Mouse (Mus musculus) thymus, adult 2 months (tissue): ENCODE data around the gene Ltbp1. TPM values are rescaled to one million over a fixed set of nuclear protein-coding genes. Genes with fewer than 3 reads are reported as not detected.

ENCODE experiments used
- DNase-seq: peaks from one replicate; pipeline ENCODE4 v3.0.0; 2021
- H3K27ac ChIP-seq: fragments of 200-500 bp; 2 replicates; pipeline ENCODE4 v1.5.1; 2012; ENCODE audit warnings: low read length, control low read depth; ENCODE audit not compliant: control insufficient read depth, insufficient read depth
- H3K27me3 ChIP-seq: fragments of 200-500 bp; 2 replicates; pipeline ENCODE4 v1.6.1; 2012; ENCODE audit warnings: mild to moderate bottlenecking, low read length, moderate library complexity, mixed read lengths; ENCODE audit not compliant: control insufficient read depth, insufficient read depth
- H3K36me3 ChIP-seq: fragments of 200-500 bp; 2 replicates; pipeline ENCODE4 v1.6.1; 2012; ENCODE audit warnings: mild to moderate bottlenecking, low read length, moderate library complexity; ENCODE audit not compliant: control insufficient read depth, insufficient read depth
- H3K4me1 ChIP-seq: fragments of 200-500 bp; replicated peaks from 2 replicates; pipeline ENCODE4 v1.6.1; 2012; ENCODE audit warnings: low read length; ENCODE audit not compliant: control insufficient read depth, insufficient read depth
- H3K4me3 ChIP-seq: fragments of 200-500 bp; 2 replicates; pipeline ENCODE4 v1.5.1; 2012; ENCODE audit warnings: mild to moderate bottlenecking, low read length, control low read depth, moderate library complexity; ENCODE audit not compliant: control insufficient read depth, insufficient read depth
- CTCF ChIP-seq: fragments of 200-500 bp; IDR thresholded peaks from 2 replicates; pipeline ENCODE4 v1.5.1; 2012; ENCODE audit warnings: mild to moderate bottlenecking, control low read depth, low read length, moderate library complexity, borderline replicate concordance; ENCODE audit not compliant: control insufficient read depth, poor library complexity, insufficient read depth; ENCODE audit errors: extremely low read depth
- POLR2A ChIP-seq: fragments of 200-500 bp; IDR thresholded peaks from 2 replicates; pipeline ENCODE4 v1.6.1; 2012; ENCODE audit warnings: mild to moderate bottlenecking, low read length, control low read depth, moderate library complexity; ENCODE audit not compliant: control insufficient read depth, poor library complexity, insufficient read depth; ENCODE audit errors: extremely low read depth
- WGBS: fragments of 180-500 bp; shearing (Covaris S2); methylation state at CpG from one replicate; pipeline ENCODE4 v1.1.7; 2018; 5-methylcytosine and 5-hydroxymethylcytosine counted together
- polyA plus RNA-seq: library from polyadenylated mRNA; depleted of rRNA; stranded (reverse); fragments of >200 nt; gene quantifications from 2 replicates; pipeline ENCODE4 v1.2.3, GENCODE M21; 2012

The Ltbp1 gene
- polyA plus RNA-seq, 1 experiment = 4.0 TPM

DNA sequence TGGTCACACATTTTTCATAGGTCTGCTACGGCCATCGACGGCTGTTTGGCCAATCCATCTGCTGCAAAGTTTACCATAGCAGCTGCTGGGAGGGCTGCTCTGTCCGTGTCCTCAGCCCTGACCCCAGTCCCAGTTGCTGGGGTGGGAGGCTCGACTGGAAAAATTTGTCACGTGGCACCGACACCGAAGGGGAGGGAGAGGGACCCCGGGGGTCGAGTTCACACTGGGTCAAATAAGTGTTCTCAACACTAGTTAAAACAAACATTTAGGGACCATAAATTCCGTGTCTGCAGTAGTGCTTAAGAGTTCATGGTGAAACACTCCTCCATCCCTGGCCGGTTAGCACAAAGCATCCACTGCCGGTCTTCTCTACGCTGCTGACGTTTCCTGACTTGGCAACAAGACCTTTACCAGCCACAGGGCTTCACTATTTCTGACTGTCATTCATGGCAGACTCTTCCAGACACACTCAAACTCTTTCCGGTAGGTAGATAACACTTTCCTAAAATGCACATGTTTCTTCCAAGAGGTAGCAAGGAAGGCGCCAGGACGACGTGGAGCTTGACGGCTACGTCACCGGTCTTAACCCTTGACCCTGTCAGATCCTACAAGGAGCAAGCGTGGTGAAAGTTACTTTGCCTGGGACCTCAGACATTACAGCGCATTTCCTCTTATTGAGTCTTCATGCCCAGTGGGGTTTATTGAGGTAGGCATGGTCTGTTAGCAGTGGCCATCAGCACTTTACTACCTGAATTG, 9.4 kb downstream of the Ltbp1 start:
- no peak overlapping the region for H3K27ac ChIP-seq
- no peak for DNase-seq
- H3K36me3 ChIP-seq = no peaks in the 10 kb centered on the region

GRCm38 (mm10) chr17:75015546-75015945, 10.2 kb downstream of the Ltbp1 start:
- H3K4me1 ChIP-seq = no peaks in the 10 kb centered on the region
- no peak overlapping the region for H3K27ac ChIP-seq
- H3K36me3 ChIP-seq = no peaks in the 10 kb centered on the region
- H3K27me3 ChIP-seq = no peaks in the 10 kb centered on the region
- H3K4me3 ChIP-seq = no peak overlapping the region
- no peak for DNase-seq
- TF ChIP-seq POLR2A (no peak), CTCF (no peak)
- WGBS = 94% methylated on average over 6 of the region's 6 CpGs

More for the DNA sequence above, 9.4 kb downstream of the Ltbp1 start:
- no peak for TF ChIP-seq CTCF
- no peak for TF ChIP-seq POLR2A
- WGBS = 85% methylated on average over 24 of the region's 24 CpGs
- Histone ChIP-seq H3K4me3 (no peak overlapping the region), H3K27me3 (no peaks in the 10 kb centered on the region), H3K4me1 (no peaks in the 10 kb centered on the region)

- Histone ChIP-seq H3K27ac (no peak overlapping the region), H3K27me3 (no peaks in the 10 kb centered on the region), H3K4me3 (no peak overlapping the region), H3K4me1 (no peaks in the 10 kb centered on the region), H3K36me3 (no peaks in the 10 kb centered on the region)
- TF ChIP-seq POLR2A = no peak
- peak; percentile 50; the same call in 1 of the 2 replicates for TF ChIP-seq CTCF
- peak; percentile 24 for DNase-seq
- 89% methylated on average over 7 of the region's 7 CpGs for WGBS
Measured at GRCm38 (mm10) chr17:75017423-75017822, 12.1 kb downstream of the Ltbp1 start.

GRCm38 (mm10) chr17:75018142-75018541, 12.8 kb downstream of the Ltbp1 start:
- 93% methylated on average over 5 of the region's 5 CpGs for WGBS

GRCm38 (mm10) chr17:75020026-75020425, 14.7 kb downstream of the Ltbp1 start:
- Histone ChIP-seq H3K27me3 (no peaks in the 10 kb centered on the region), H3K4me1 (no peaks in the 10 kb centered on the region), H3K4me3 (no peak overlapping the region), H3K27ac (no peak overlapping the region), H3K36me3 (no peaks in the 10 kb centered on the region)
- no peak for DNase-seq
- no peak for TF ChIP-seq CTCF
- no peak for TF ChIP-seq POLR2A
- 89% methylated on average over 7 of the region's 7 CpGs for WGBS

More at GRCm38 (mm10) chr17:75018142-75018541, 12.8 kb downstream of the Ltbp1 start:
- DNase-seq = no peak
- H3K4me1 ChIP-seq = no peaks in the 10 kb centered on the region
- H3K4me3 ChIP-seq = no peak overlapping the region
- H3K27me3 ChIP-seq = no peaks in the 10 kb centered on the region
- no peaks in the 10 kb centered on the region for H3K36me3 ChIP-seq
- no peak overlapping the region for H3K27ac ChIP-seq
- TF ChIP-seq POLR2A (no peak), CTCF (no peak)

DNA sequence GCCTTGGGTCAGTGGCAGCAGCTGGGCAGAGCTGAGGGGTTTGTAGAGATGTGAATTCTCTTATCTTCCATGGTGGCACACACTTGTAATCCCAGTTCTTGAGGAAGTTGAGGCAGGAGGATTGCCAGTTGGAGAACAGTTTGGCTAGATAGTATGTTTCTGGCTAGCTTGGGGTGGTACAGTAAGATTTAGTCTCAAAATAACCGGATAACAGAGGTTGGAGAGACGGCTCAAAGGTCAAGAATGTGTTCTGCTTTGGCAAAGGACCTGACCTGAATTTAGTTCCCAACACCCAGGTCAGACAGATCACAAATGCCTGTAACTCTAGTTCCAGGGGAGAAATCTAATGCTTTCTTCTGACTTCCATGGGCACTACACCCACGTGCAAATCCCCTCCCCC, 15.3 kb downstream of the Ltbp1 start:
- H3K4me3 ChIP-seq = no peak overlapping the region
- 92% methylated on average over 3 of the region's 3 CpGs for WGBS
- TF ChIP-seq CTCF (no peak), POLR2A (no peak)
- H3K27ac ChIP-seq = no peak overlapping the region
- no peaks in the 10 kb centered on the region for H3K27me3 ChIP-seq
- DNase-seq = no peak
- no peaks in the 10 kb centered on the region for H3K36me3 ChIP-seq
- H3K4me1 ChIP-seq = no peaks in the 10 kb centered on the region
